Mouse (Mus musculus) megakaryocyte-erythroid progenitor cell, adult 5 weeks (primary cell): ENCODE data around the gene Herpud1. TPM values are rescaled to one million over a fixed set of nuclear protein-coding genes. Genes with fewer than 3 reads are reported as not detected.

ENCODE experiments used
- polyA plus RNA-seq: library from polyadenylated mRNA; stranded (reverse); fragments of >175 nt; gene quantifications from 2 replicates; pipeline ENCODE4 v1.2.3, GENCODE M21; 2012

Gene Herpud1
- polyA plus RNA-seq = 169 TPM in 2 replicates

GRCm38 (mm10) chr8:94386214-94387026 is at the start of gene Herpud1:
TSS of gene Herpud1 (plus strand) at chr8:94386438.

GRCm38 (mm10) chr8:94433981-94434466 is 47.8 kb downstream of the Herpud1 start, which contains the start of gene Nlrc5:
TSS of gene Nlrc5 (plus strand) at chr8:94434356.

Other genes starting within 250 kb of the Herpud1 start
- not detected in 2 replicates for gene Mt4, start 249.2 kb upstream of the Herpud1 start, polyA plus RNA-seq
- not detected in 2 replicates for gene Mt3, start 233.8 kb upstream of the Herpud1 start, polyA plus RNA-seq
- gene Mt2, start 213.8 kb upstream of the Herpud1 start, polyA plus RNA-seq = 202 and 221 TPM in 2 replicates
- 194 and 264 TPM in 2 replicates for gene Mt1, start 207.4 kb upstream of the Herpud1 start, polyA plus RNA-seq
- gene Nup93, start 171.9 kb upstream of the Herpud1 start, polyA plus RNA-seq = 4.5 and 5.2 TPM in 2 replicates
- gene Slc12a3, start 57.2 kb upstream of the Herpud1 start, polyA plus RNA-seq = 0.08 and 0.27 TPM in 2 replicates
- 29.1 and 29.8 TPM in 2 replicates for gene Nlrc5, start 47.9 kb downstream of the Herpud1 start, polyA plus RNA-seq
- gene Cpne2, start 146.6 kb downstream of the Herpud1 start, polyA plus RNA-seq = 105 and 139 TPM in 2 replicates
- gene Rspry1, start 215.5 kb downstream of the Herpud1 start, polyA plus RNA-seq = 3.8 and 4.1 TPM in 2 replicates
- 43.9 and 62.5 TPM in 2 replicates for gene Fam192a, start 215.6 kb downstream of the Herpud1 start, polyA plus RNA-seq